Mouse (Mus musculus) CH12.LX (cell line): ENCODE data around the gene Fbrsl1.

Source experiments
- BHLHE40 ChIP-seq: IDR thresholded peaks from 2 replicates; pipeline ENCODE4 v1.6.1; 2011; ENCODE audit warnings: mild to moderate bottlenecking, low read depth, low read length, improper control_type of control experiment
- CHD2 ChIP-seq: IDR thresholded peaks from 2 replicates; pipeline ENCODE4 v1.6.1; 2011; ENCODE audit warnings: low read length, improper control_type of control experiment
- CTCF ChIP-seq, 2 experiments: IDR thresholded peaks in 1 of 2; conservative IDR thresholded peaks in 1 of 2; 2 replicates each; pipeline ENCODE4 v1.5.1; 2011 to 2012; ENCODE audit warnings: low read depth in 2 of 2, low read length in 2 of 2, improper control_type of control experiment in 1 of 2, inconsistent platforms in 1 of 2, mild to moderate bottlenecking in 1 of 2, moderate library complexity in 1 of 2
- ELF1 ChIP-seq: IDR thresholded peaks from 2 replicates; pipeline ENCODE4 v1.6.1; 2014; ENCODE audit warnings: low read depth, mild to moderate bottlenecking, inconsistent platforms, low read length, improper control_type of control experiment
- JUND ChIP-seq: conservative IDR thresholded peaks from 2 replicates; pipeline ENCODE4 v1.6.1; 2011; ENCODE audit warnings: low read depth, low read length, improper control_type of control experiment
- MAX ChIP-seq: IDR thresholded peaks from 2 replicates; pipeline ENCODE4 v1.6.1; 2011; ENCODE audit warnings: low read length, improper control_type of control experiment
- ZMIZ1 ChIP-seq: IDR thresholded peaks from 2 replicates; pipeline ENCODE4 v1.6.1; 2012; ENCODE audit warnings: low read depth, mild to moderate bottlenecking, inconsistent platforms, low read length, improper control_type of control experiment

GRCm38 (mm10) chr5:110338792-110339191, 109.5 kb downstream of the Fbrsl1 start:
- TF ChIP-seq CTCF (conservative IDR thresholded peaks at IDR 0.05 in 1 of 2, IDR thresholded peaks at IDR 0.05 in 1 of 2; ENCODE audit: low read depth in 2 of 2, low read length in 2 of 2) (no peak), ZMIZ1 (no peak), JUND (no peak), BHLHE40 (no peak), MAX (no peak), CHD2 (no peak), ELF1 (no peak)
